Mouse (Mus musculus) frontal cortex, postnatal 14 days (tissue): Measurements from ENCODE around the gene Apba2.

Experiments used
- DNase-seq, 2 experiments: peaks; one replicate each; pipeline ENCODE4 v3.0.0; 2022; ENCODE audit warnings: low spot score in 2 of 2

The Apba2 gene

DNA sequence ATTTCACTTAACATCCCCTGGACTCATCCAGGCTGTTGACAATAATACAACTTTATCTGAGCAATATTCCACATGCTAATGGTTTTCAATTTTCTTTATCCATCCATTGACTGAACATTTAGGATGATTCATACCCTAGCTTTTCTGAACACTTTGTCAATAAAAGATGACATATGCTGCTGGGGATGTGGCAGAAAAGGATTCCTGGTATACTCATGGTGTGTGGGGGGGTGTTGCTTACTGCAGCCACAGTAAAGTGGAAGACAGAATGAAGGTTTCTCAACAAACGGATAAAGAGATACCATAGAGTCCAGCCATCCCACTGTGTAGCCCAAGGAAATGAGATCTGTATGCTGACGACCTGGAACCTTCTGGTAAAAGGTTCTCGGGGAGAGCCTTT lies 150.5 kb downstream of the Apba2 start:
- DNase-seq, result no peak

- no peak for DNase-seq
Observed at GRCm38 (mm10) chr7:64656787-64657186, 155.3 kb downstream of the Apba2 start.

DNA sequence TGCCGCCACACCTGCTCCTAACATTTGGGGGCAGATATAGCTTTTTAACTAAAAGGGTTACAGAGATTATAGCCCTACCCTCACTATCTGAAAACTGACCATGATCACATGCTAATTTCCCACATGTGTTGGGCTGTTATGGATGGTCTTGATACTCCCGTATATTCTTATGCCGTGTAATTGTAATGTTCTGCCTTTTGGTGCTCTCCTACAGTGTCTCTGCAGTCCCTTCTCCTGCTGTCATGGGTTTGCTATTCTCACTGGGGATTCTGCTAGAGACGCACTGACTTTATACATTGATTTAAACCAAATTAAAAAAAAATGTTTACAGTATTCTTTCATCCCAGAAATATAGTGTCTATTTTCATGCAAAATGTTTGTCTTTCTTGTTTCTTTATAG lies 157.4 kb downstream of the Apba2 start:
- no peak for DNase-seq

- no peak for DNase-seq
Observed at GRCm38 (mm10) chr7:64659328-64659727, 157.8 kb downstream of the Apba2 start.

- no peak for DNase-seq
Observed at GRCm38 (mm10) chr7:64662506-64662905, 161.0 kb downstream of the Apba2 start.

GRCm38 (mm10) chr7:64663600-64663999 lies 162.1 kb downstream of the Apba2 start:
- DNase-seq, result no peak

- no peak for DNase-seq
Observed at GRCm38 (mm10) chr7:64665120-64665519, 163.6 kb downstream of the Apba2 start.

GRCm38 (mm10) chr7:64665716-64666298 lies 164.3 kb downstream of the Apba2 start:
- no peak for DNase-seq

DNA sequence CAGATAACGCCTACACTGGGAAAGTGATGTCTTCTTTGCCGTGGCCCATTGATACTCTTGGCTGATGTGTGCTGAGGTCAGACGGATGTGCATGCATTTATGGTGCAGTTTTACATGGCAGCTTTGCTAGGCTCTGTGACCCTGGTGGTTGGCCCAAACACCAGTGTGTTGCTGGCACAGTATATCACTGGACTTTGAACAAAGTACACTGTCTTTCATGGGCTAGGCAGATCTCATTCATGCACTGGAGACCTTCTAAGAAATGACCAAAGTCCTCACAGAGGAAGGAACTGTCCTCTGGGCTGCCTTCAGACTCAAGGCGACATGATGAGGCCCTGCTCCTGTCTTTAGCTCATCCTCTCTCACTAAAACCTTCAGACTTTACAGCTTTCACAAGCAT lies 166.5 kb downstream of the Apba2 start:
- no peak for DNase-seq

DNA sequence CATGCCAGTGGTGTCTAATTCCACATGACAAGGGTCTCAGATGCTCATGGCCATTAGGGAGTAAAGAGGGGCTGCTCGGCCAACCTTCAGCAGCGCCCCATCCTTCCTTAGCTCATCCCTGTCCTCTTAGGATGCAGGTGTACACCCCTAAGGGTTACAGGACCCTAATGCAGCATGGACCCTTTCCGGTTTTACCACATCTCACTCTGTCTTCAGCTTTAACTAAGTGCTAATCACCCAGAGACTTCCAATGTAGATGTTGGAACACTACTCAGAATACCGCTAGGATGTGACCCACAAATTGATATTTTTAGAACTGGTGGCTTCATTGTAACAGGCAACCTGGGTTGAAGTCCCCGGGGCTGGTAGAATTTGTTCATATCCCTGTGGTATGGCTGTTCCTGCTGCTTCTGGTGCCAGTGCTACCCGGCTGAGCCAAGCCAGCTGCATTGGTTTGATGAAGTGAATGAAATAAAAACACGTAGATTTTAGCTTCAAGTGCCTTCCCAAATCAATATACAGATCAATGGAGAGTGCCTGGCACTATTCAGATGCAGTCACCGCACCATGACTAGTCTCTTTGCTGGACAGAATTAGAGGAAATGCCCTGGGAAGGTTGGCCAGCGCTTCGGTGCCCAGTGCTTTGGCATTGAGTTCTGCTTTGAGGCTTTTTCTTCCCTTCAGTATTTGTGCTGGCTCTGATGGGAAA lies 178.4 kb downstream of the Apba2 start:
- no peak for DNase-seq

GRCm38 (mm10) chr7:64684893-64685292 lies 183.4 kb downstream of the Apba2 start:
- DNase-seq, result no peak

DNA sequence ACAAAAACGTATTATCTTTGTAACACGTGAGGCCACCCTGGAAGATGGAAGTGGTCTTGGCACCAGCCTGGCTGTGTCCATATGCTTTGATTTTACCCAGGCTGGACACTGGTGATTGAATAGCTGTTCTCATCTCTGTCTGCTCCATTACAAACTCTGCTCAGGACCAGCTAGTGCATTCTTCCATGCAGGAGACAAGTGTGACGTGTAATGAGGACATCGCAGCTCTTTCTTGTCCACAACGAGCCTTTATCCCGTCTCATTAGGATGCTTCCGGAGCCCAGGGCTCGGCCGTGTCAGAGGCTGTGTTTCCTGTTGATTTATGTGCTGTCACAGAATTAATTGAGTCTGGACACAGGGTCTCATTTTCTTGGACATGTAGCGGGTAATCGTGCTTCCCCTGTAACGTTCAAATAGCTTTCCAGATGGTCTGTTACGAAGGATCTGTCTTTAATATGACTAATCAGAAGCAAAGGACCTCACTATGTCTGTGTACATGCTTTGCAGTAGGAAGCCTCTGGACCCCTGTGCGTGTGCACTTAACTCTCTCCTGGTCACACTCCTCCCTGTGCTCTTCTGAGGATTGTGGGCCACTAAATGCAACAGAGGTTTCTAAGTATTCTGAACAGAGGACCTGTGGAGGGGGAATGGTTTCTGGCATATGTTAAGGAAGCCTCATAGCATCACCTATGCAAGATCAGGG lies 186.8 kb downstream of the Apba2 start:
- DNase-seq, result no peak

- DNase-seq, result no peak
Observed at GRCm38 (mm10) chr7:64691831-64692230, 190.3 kb downstream of the Apba2 start.

DNA sequence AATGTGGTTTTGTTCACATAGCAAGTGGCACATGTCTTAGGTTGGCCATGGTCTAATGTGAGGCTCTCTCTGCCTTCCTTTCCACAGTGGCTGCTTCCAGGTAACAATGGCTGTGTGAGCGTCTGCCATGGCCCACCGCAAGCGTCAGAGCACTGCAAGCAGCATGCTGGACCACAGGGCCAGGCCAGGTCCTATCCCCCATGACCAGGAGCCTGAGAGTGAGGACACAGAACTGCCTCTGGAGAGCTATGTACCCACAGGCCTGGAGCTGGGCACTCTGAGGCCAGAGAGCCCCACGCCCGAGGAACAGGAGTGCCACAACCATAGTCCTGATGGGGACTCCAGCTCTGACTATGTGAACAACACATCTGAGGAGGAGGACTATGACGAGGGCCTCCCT lies 193.4 kb downstream of the Apba2 start:
- DNase-seq, result no peak

- no peak for DNase-seq
Observed at GRCm38 (mm10) chr7:64696521-64697281, 195.2 kb downstream of the Apba2 start.

GRCm38 (mm10) chr7:64697791-64698337 lies 196.4 kb downstream of the Apba2 start:
- no peak for DNase-seq

DNA sequence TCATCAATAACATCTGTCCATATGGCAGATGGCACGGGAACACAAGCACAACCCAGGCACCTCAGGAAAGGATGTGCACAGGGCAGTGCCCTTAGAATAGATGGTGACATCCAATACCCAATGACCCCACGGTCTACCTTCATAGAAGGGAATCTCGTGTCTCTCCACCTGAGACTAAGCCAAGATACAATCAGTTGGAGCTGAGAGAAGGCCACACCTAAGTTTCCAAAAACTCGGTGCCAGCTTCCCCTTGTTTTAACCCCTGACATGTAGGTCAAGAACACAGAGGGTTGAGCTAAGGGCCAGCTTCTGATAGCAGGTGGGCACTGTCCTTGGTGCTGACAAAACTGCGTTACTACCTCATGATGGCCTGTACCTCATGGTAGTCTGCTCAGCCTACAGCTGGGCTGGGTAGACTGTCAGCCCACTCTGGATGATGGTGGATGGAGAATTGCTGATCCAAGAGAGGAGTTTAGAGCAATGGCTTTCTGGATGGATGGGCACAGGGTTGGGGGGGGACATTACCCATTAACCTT lies 202.6 kb downstream of the Apba2 start:
- DNase-seq, result no peak

DNA sequence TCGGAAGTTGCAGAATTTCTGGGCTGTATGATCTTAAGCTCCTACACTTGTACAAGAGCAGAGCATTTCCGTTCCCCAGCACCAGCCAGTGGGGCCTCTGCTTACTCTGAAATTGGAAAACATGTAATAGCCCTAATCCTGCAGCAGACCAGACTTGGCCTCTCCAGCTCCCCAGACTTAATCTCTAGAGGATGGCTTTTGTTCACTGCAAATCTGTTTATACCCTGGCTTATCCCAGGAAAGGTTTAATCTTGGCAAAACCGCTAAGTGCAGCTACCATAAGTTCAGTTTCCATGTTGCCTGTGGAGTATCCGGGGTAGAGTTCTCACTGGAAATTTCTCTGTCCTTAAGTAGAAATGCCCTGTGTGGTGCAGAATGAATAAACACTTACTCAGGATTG lies 206.7 kb downstream of the Apba2 start:
- DNase-seq, result no peak

- no peak for DNase-seq
Observed at GRCm38 (mm10) chr7:64709520-64710262, 208.2 kb downstream of the Apba2 start.

GRCm38 (mm10) chr7:64716286-64716685 lies 214.8 kb downstream of the Apba2 start:
- no peak for DNase-seq

GRCm38 (mm10) chr7:64723313-64723712 lies 221.8 kb downstream of the Apba2 start:
- DNase-seq, result no peak
